Mouse (Mus musculus) lung, embryonic 16.5 days (tissue): ENCODE data around the gene Frat2. TPM values are rescaled to one million over a fixed set of nuclear protein-coding genes. Genes with fewer than 3 reads are reported as not detected.

ENCODE experiments used
- ATAC-seq: fragments of 200-750 bp; cut with Nextera tagmentation; 2 replicates; pipeline ENCODE4 v1.8.0; 2017; ENCODE audit warnings: low read depth, mild to moderate bottlenecking, moderate library complexity
- H3K27ac ChIP-seq: fragments of 300-500 bp; sonication (generic); 2 replicates; pipeline ENCODE4 v1.5.1; 2014; ENCODE audit warnings: mild to moderate bottlenecking, control low read depth, low read length
- H3K27me3 ChIP-seq: fragments of 300-500 bp; sonication (generic); 2 replicates; pipeline ENCODE4 v1.6.1; 2014; ENCODE audit warnings: low read depth, low read length, mixed read lengths; ENCODE audit not compliant: control insufficient read depth, insufficient read depth
- H3K36me3 ChIP-seq: fragments of 300-500 bp; sonication (generic); 2 replicates; pipeline ENCODE4 v1.6.1; 2014; ENCODE audit warnings: low read length; ENCODE audit not compliant: control insufficient read depth, insufficient read depth
- H3K4me1 ChIP-seq: fragments of 300-500 bp; sonication (generic); replicated peaks from 2 replicates; pipeline ENCODE4 v1.6.1; 2014; ENCODE audit warnings: low read length, mixed read lengths; ENCODE audit not compliant: control insufficient read depth, insufficient read depth
- H3K4me2 ChIP-seq: fragments of 300-500 bp; sonication (generic); 2 replicates; pipeline ENCODE4 v1.6.1; 2014; ENCODE audit warnings: low read depth, low read length, control low read depth
- H3K4me3 ChIP-seq: fragments of 300-500 bp; sonication (generic); 2 replicates; pipeline ENCODE4 v1.5.1; 2014; ENCODE audit warnings: mild to moderate bottlenecking, low read length, control low read depth
- H3K9ac ChIP-seq: fragments of 300-500 bp; sonication (generic); 2 replicates; pipeline ENCODE4 v1.6.1; 2014; ENCODE audit warnings: low read length, control low read depth
- H3K9me3 ChIP-seq: fragments of 300-500 bp; sonication (generic); 2 replicates; pipeline ENCODE4 v1.6.1; 2016; ENCODE audit warnings: low read length; ENCODE audit not compliant: control insufficient read depth
- WGBS: fragments of 180-500 bp; shearing (Covaris S2); extraction: QIAGEN DNeasy Blood & Tissue Kit; methylation state at CpG from one replicate; pipeline ENCODE4 v1.1.7; 2014; 5-methylcytosine and 5-hydroxymethylcytosine counted together
- polyA plus RNA-seq: library from polyadenylated mRNA; unstranded; fragments of >200 nt; fragmentation: Nextera tagmentation; extraction: Ambion mirVana; gene quantifications from 2 replicates; pipeline ENCODE4 v1.2.1, GENCODE M21; 2015

The Frat2 gene
- polyA plus RNA-seq, result 2.8 and 3.3 TPM in 2 replicates

GRCm38 (mm10) chr19:41847992-41848851 is at the start of gene Frat2:
TSS of gene Frat2 (minus strand) at chr19:41848132.
- H3K9me3 ChIP-seq, result peaks cover 2% of the 10 kb centered on the region; the same call in 1 of the 2 replicates
- under 1% methylated on average over 71 of the region's 72 CpGs for WGBS
- H3K36me3 ChIP-seq, result no peaks in the 10 kb centered on the region
- ATAC-seq, result peak; percentile 97
- H3K9ac ChIP-seq, result peak within 1 kb of the TSS; percentile 76
- peak within 1 kb of the TSS; percentile 80 for H3K4me3 ChIP-seq
- H3K27ac ChIP-seq, result peak within 1 kb of the TSS; percentile 91
- peak within 1 kb of the TSS; percentile 93 for H3K4me2 ChIP-seq
- H3K27me3 ChIP-seq, result no peaks in the 10 kb centered on the region; the same call in 1 of the 2 replicates
- H3K4me1 ChIP-seq, result peaks cover 15% of the 10 kb centered on the region

- Histone ChIP-seq H3K4me1 (peaks cover 11% of the 10 kb centered on the region), H3K27ac (peak overlapping the region; percentile 25), H3K9me3 (no peaks in the 10 kb centered on the region), H3K9ac (peak overlapping the region; percentile 66), H3K27me3 (no peaks in the 10 kb centered on the region), H3K36me3 (no peaks in the 10 kb centered on the region), H3K4me2 (peak overlapping the region; percentile 84), H3K4me3 (peak overlapping the region; percentile 73)
- no peak for ATAC-seq
- 13% methylated on average over 18 of the region's 18 CpGs for WGBS
Observed at GRCm38 (mm10) chr19:41896319-41896711, 48.4 kb upstream of the Frat2 start.

- peak within 1 kb of the TSS; percentile 25 for H3K27ac ChIP-seq
- H3K9me3 ChIP-seq, result no peaks in the 10 kb centered on the region
Observed at GRCm38 (mm10) chr19:41895460-41896318, 47.8 kb upstream of the Frat2 start, which contains the start of gene Rrp12. TSS of gene Rrp12 (minus strand) at chr19:41896173.

GRCm38 (mm10) chr19:41894959-41895358 is 47.0 kb upstream of the Frat2 start:
- no peak for ATAC-seq
- 40% methylated on average over 7 of the region's 7 CpGs for whole genome bisulfite sequencing
- peak overlapping the region; percentile 73 for H3K4me3 ChIP-seq
- H3K4me2 ChIP-seq, result peak overlapping the region; percentile 84
- peak overlapping the region; percentile 66 for H3K9ac ChIP-seq
- no peaks in the 10 kb centered on the region for H3K9me3 ChIP-seq
- no peaks in the 10 kb centered on the region for H3K27me3 ChIP-seq
- peaks cover 11% of the 10 kb centered on the region for H3K4me1 ChIP-seq
- no peak overlapping the region for H3K27ac ChIP-seq
- no peaks in the 10 kb centered on the region; the same call in none of the 2 replicates for H3K36me3 ChIP-seq

More at GRCm38 (mm10) chr19:41895460-41896318, 47.8 kb upstream of the Frat2 start, which contains the start of gene Rrp12:
- H3K36me3 ChIP-seq, result no peaks in the 10 kb centered on the region
- H3K4me3 ChIP-seq, result peak within 1 kb of the TSS; percentile 73
- peak; percentile 92 for ATAC-seq
- under 1% methylated on average over 46 of the region's 46 CpGs for WGBS
- no peaks in the 10 kb centered on the region for H3K27me3 ChIP-seq
- peak within 1 kb of the TSS; percentile 84 for H3K4me2 ChIP-seq
- peaks cover 11% of the 10 kb centered on the region for H3K4me1 ChIP-seq
- H3K9ac ChIP-seq, result peak within 1 kb of the TSS; percentile 66

GRCm38 (mm10) chr19:41888191-41888590 is 40.3 kb upstream of the Frat2 start:
- Histone ChIP-seq H3K9me3 (no peaks in the 10 kb centered on the region), H3K4me3 (no peak overlapping the region), H3K36me3 (peaks cover 7% of the 10 kb centered on the region), H3K27me3 (no peaks in the 10 kb centered on the region), H3K9ac (no peak overlapping the region), H3K27ac (no peak overlapping the region), H3K4me2 (no peak overlapping the region), H3K4me1 (no peaks in the 10 kb centered on the region)
- ATAC-seq, result no peak

- Histone ChIP-seq H3K36me3 (0 out of 2 replicates have a peak, but pooled peaks cover 5% of the 10 kb centered on the region), H3K27me3 (no peaks in the 10 kb centered on the region), H3K27ac (no peak overlapping the region), H3K4me1 (no peaks in the 10 kb centered on the region), H3K4me2 (no peak overlapping the region), H3K4me3 (no peak overlapping the region), H3K9ac (no peak overlapping the region), H3K9me3 (no peaks in the 10 kb centered on the region)
- no peak for ATAC-seq
- WGBS, result 85% methylated on average over 9 of the region's 9 CpGs
Observed at GRCm38 (mm10) chr19:41883882-41884281, 36.0 kb upstream of the Frat2 start.

- WGBS, result 93% methylated on average over 4 of the region's 4 CpGs
- peaks cover 3% of the 10 kb centered on the region; the same call in 1 of the 2 replicates for H3K36me3 ChIP-seq
- no peak for ATAC-seq
Observed at GRCm38 (mm10) chr19:41881842-41882241, 33.9 kb upstream of the Frat2 start.

GRCm38 (mm10) chr19:41874356-41874755 is 26.4 kb upstream of the Frat2 start:
- H3K4me3 ChIP-seq, result no peak overlapping the region
- no peaks in the 10 kb centered on the region for H3K4me1 ChIP-seq
- WGBS, result 84% methylated on average over 14 of the region's 14 CpGs
- H3K27ac ChIP-seq, result no peak overlapping the region
- no peaks in the 10 kb centered on the region for H3K9me3 ChIP-seq
- H3K36me3 ChIP-seq, result peaks cover 13% of the 10 kb centered on the region
- H3K27me3 ChIP-seq, result no peaks in the 10 kb centered on the region
- ATAC-seq, result no peak
- H3K9ac ChIP-seq, result no peak overlapping the region
- no peak overlapping the region for H3K4me2 ChIP-seq

More at GRCm38 (mm10) chr19:41881842-41882241, 33.9 kb upstream of the Frat2 start:
- Histone ChIP-seq H3K27me3 (no peaks in the 10 kb centered on the region), H3K9ac (no peak overlapping the region), H3K27ac (no peak overlapping the region), H3K4me2 (no peak overlapping the region), H3K4me1 (no peaks in the 10 kb centered on the region), H3K4me3 (no peak overlapping the region), H3K9me3 (no peaks in the 10 kb centered on the region)

GRCm38 (mm10) chr19:41872285-41872684 is 24.4 kb upstream of the Frat2 start:
- H3K4me3 ChIP-seq, result no peak overlapping the region
- ATAC-seq, result no peak
- 93% methylated on average over 2 of the region's 2 CpGs for WGBS

More at GRCm38 (mm10) chr19:41872285-41872684, 24.4 kb upstream of the Frat2 start:
- Histone ChIP-seq H3K4me2 (no peak overlapping the region), H3K27ac (no peak overlapping the region), H3K4me1 (no peaks in the 10 kb centered on the region), H3K9me3 (no peaks in the 10 kb centered on the region), H3K27me3 (no peaks in the 10 kb centered on the region), H3K9ac (no peak overlapping the region), H3K36me3 (peaks cover 16% of the 10 kb centered on the region)
